Mouse (Mus musculus) mesoderm, embryonic 11.5 days (tissue): ENCODE measurements around the gene Ccdc82.

Experiments
- DNase-seq: peaks from one replicate; pipeline ENCODE4 v3.0.0-alpha.2; 2012; ENCODE audit warnings: low read depth, low spot score

The Ccdc82 gene

DNA sequence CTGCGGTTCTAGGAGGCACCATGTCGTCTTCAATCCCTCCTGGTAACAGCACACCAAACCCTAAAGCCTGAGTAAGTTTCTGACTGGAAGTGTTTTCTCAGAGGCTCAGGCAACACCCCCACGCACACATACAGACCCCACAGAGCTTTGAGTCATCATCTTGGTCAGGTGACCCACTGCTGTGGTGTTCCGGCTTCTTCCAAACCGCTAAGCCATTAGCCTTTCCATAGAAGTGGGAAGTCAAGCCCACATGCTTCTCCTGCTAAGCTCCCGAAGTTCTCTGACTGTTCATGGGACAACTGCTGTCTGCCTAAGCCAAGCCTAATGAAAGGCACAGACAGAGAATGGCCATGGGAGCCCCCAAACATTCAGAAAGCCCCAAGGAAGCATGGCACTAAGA, 52.4 kb downstream of the Ccdc82 start:
- no peak for DNase-seq

DNA sequence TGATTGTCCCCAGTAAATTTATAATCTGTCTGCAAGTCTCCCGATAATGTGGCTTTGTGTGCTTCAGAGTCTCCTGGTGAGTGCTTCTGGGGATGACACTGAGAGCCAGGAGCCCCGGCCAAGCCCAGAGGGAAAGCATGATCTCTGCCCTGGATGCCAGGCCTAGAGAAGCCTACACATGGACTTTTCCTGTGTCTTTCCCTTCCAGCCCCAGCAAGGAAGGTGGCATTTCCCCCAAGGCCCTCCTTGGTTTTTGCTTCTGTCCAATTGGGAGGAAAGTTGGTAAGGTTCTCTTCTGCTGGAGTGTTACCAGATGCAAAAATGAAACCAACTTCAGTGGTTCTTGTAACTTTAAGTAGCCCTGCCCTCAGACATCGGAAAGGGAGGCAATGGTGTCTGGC, 53.3 kb downstream of the Ccdc82 start:
- no peak for DNase-seq

GRCm38 (mm10) chr9:13300891-13301782, 54.4 kb downstream of the Ccdc82 start:
- no peak for DNase-seq

DNA sequence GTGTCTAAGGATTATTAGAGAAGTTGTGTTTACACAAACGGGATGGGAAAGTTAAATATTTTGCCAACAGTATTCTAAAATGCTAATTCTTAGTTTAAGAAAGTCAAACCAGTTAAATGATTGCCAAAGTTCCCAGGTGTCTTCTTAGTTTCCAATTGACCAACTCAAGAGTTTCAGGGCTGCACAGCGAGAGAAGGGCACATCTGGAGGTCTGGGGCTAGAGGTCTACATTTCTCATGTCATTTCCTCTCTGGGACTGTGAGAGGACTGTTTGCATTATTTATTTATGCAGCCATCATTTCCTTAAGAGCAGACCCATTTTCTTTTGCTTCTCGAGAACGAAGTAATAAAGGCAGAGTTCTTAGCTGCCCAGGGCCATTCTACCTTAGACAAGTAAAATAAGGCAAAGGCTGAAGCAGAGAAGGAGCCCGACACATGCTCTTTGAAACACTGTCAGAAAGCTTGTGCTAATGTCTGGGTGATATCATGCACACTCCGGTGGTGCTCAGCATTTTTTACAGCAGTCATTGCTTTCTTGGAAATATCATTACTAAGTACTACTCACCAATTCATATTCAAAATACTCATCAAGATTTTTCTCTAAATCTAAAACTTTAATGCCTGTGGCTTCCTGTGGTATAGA, 55.5 kb downstream of the Ccdc82 start:
- no peak for DNase-seq

- no peak for DNase-seq
Measured at GRCm38 (mm10) chr9:13303099-13303771, 56.5 kb downstream of the Ccdc82 start.

GRCm38 (mm10) chr9:13303976-13304375, 57.2 kb downstream of the Ccdc82 start:
- no peak for DNase-seq

- no peak for DNase-seq
Measured at GRCm38 (mm10) chr9:13306471-13306870, 59.7 kb downstream of the Ccdc82 start.

DNA sequence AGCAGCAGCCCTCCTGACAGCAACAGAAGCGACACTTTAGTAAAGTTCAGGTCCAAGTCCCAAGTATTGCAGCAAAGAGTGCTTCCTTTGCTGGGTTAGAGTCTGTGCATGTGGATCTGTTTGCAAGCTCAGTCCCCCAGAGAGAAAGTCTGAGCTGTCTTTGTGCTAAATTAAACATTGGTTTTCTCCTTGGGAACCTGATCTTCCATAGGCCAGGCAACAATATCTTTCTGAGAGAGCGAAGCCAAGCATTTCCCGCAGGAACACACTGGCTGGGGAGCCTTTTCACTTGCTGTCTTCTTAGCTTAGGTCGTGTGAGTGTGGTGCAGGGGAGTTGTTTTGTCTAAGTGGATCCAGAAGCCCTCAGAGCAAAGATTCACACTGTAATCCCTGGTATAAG, 60.5 kb downstream of the Ccdc82 start:
- DNase-seq, result no peak

DNA sequence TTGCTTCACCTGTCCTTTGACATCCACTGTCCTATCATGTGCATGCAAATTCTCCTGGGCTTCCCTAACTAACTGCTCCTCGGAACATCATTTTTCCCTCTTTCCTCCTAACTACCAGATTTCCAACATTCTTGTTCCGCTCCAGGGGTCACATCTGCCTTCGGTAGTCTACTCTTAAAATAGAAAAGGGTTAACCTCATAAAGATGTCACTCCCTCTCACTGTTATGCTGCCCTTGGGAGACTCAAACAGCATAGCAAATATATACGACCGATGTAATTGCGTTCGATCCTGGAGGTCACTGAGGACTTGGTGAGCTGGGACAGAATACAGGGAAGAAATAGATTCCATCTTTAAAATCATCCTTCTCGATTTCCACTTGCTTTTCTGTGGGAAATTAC, 62.0 kb downstream of the Ccdc82 start:
- DNase-seq, result peak; percentile 68

- DNase-seq, result no peak
Measured at GRCm38 (mm10) chr9:13309807-13310206, 63.1 kb downstream of the Ccdc82 start.

GRCm38 (mm10) chr9:13310236-13310635, 63.5 kb downstream of the Ccdc82 start:
- no peak for DNase-seq

DNA sequence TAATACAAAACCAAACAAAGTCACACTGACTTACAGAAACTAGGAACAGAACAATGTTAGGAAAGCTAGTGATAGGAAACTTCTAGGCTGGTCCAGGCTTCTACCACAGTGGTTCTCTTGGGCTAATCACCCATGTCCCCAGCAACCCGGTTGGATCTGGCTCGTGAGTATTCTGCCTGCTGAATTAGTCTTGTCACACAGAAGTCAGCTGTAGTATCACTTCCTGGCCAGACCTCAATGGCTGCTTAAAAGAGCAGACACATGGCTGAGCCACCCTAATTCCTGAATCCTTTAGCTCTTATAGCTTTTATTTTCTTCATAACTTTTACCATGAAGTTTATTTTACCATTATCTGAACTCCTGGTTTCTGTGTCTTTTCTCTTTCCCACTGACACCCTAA, 64.3 kb downstream of the Ccdc82 start:
- DNase-seq, result no peak

DNA sequence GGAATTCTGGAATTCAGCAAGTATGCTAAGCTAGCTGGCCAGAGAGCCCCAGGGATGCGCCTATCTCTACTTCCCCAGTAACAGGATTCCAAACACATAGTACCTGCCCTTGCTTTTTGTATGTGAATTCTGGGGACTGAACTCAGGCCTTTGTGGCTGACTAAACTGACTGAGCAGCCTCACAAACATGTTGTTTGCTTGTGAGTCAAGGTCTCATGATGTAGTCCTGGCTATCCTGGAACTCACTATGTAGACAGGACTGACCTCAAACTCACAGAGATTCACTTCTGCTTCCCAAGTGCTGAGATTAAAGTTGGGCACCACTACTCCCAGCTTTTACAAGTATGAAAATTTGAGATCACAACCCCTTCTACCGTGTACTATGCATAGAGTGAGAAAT, 67.2 kb downstream of the Ccdc82 start:
- DNase-seq, result no peak

DNA sequence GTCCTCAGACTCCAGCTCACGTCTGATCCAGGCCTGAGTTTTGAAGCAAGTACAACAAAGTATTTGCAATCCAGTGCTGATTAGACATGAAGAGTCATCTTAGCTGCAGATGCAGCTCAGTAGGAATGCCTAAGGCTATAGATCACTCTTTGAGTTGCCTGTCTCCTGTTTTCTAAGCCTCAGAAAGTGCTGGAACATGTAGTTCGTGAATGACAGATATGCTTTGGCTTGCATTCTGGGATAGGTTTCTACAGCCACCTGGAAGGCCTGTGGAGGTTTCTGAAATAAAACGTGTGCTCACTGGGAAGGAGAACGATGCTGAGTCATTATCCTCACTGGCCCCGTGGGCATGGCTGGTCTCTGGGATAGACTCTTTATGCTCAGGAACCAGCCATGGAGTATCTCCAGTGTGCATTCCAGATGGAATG, 67.8 kb downstream of the Ccdc82 start:
- no peak for DNase-seq

- no peak for DNase-seq
Measured at GRCm38 (mm10) chr9:13315393-13315792, 68.6 kb downstream of the Ccdc82 start.

DNA sequence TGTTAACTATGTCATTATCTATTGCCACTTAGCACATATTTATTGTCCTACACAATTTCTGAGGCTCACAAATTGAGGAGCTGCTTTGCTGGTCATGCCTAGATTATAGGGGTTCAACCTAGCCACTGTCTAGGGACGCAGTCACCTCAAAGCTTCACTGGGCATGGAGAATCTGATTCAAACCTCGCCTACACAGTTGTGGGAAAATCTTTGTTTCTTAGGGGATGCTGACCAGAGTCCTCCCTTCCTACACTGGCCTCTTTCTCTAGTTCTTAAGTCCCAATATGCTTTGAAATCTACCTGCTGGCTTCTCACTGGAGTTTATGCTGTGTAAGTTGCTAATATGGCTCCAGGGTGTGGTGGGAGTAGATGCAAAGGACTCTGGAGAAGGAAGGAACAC, 72.8 kb downstream of the Ccdc82 start:
- no peak for DNase-seq

DNA sequence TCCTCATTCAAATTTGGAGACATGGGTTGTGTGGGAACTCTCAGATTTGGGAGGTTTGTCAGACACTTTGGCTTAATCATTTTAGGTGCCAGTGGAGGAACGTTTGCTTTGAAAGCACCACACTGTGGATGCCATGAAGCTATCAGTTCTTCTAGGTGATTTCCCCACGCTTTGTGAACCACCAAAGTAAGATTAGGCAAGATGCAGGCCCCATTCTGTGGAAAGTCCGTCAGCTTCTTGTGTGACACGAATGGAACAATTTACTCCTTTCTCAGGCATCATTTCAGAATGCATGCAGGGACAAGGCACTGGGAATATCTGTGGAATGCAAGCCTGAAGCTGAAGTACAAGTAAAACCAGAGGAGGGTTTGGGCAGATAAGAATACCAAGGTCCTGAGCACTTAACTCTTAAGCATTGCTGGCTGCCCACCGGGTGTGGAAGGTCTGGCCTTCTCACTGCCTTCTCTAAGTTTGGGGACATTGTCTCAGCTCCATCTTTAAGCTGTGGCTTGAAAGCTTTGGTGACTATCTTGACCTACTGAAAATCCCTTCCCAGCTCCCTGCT, 74.1 kb downstream of the Ccdc82 start:
- no peak for DNase-seq

GRCm38 (mm10) chr9:13323074-13323473, 76.3 kb downstream of the Ccdc82 start:
- no peak for DNase-seq

DNA sequence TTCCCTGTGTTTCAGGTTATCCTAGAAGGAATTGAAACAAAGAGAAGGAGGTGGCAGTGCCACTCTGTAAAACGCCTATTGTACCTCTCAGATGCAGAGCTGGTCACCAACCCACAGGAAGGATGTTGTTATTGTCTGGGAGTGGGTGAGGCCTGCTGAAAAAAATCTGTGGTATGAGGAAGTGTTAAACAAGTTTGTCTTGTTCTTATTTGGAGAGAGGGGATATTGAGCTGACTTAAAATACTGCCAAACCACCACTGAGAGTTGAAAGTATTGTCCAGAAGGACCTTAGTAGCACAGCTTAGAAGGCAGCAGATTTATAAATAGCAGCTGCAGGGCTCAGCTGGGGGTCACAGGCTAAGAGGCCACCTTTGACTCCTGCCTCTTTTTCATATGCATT, 76.9 kb downstream of the Ccdc82 start:
- no peak for DNase-seq
